8 mouse cellular contexts compared by ENCODE assay signal in the genomic region with DNA sequence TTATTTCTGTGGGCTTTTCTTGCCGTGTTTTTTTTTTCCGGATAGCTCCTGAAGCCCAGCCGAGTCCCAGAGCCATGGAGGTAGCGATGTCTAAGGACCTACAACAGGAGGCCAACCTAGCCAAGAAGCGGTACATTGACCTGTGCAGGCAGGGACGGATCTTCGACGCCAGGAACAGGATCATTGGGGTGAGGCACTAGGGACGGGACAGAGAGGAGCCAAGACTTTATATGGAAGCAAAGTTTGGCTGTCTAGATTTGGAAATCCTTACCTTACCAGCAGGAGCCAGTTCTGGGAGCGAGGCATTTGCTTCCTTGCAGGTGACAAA. TPM values are rescaled to one million over a fixed set of nuclear protein-coding genes. Genes with fewer than 3 reads are reported as not detected.
A peak's percentile ranks its signal among the peaks of the same experiment; 100 is the strongest.
DNase-seq lines count a peak whose midpoint lies in the region; ATAC-seq and TF ChIP-seq lines count a peak whose summit lies in the region.

No protein-coding gene starts in this region.

- no peak overlapping the region for H3K9ac ChIP-seq in liver, embryonic 11.5 days (ENCODE audit: low read depth, low read length)
- peak overlapping the region; percentile 48 for H3K9ac ChIP-seq in forebrain, embryonic 13.5 days
- H3K9ac ChIP-seq in limb, embryonic 11.5 days (ENCODE audit: low read length) = peak overlapping the region; percentile 32; the same call in 1 of the 2 replicates
- no peak overlapping the region for H3K9ac ChIP-seq in neural tube, embryonic 14.5 days (replicated peaks; ENCODE audit: low read depth, low read length)

- H3K4me2 ChIP-seq in liver, embryonic 11.5 days = peak overlapping the region; percentile 56
- H3K4me2 ChIP-seq in forebrain, embryonic 13.5 days = peak overlapping the region; percentile 64
- H3K4me2 ChIP-seq in limb, embryonic 11.5 days (ENCODE audit: low read depth, severe bottlenecking) = peak overlapping the region; percentile 56
- H3K4me2 ChIP-seq in neural tube, embryonic 14.5 days (ENCODE audit: low read depth, low read length) = peak overlapping the region; percentile 65

- no peak for ATAC-seq in liver, embryonic 11.5 days (replicated peaks; ENCODE audit: low FRiP score)
- 0 out of 2 replicates have a peak, but pooled peaks have one; percentile 19 for ATAC-seq in forebrain, embryonic 13.5 days
- ATAC-seq in limb, embryonic 11.5 days (ENCODE audit: insufficient number of reproducible peaks, low FRiP score, low TSS enrichment, low read depth) = peak; percentile 8; the same call in 1 of the 2 replicates
- no peak for ATAC-seq in neural tube, embryonic 14.5 days (ENCODE audit: low read depth)

- no peak overlapping the region for H3K27ac ChIP-seq in liver, embryonic 11.5 days (ENCODE audit: low read depth, low read length)
- H3K27ac ChIP-seq in forebrain, embryonic 13.5 days = no peak overlapping the region
- no peak overlapping the region for H3K27ac ChIP-seq in limb, embryonic 11.5 days (replicated peaks; ENCODE audit: low read depth, low read length)
- H3K27ac ChIP-seq in neural tube, embryonic 14.5 days (ENCODE audit: low read depth, low read length) = no peak overlapping the region
- no peak overlapping the region for H3K27ac ChIP-seq in thymus, adult 2 months (ENCODE audit: control insufficient read depth, insufficient read depth, low read length)

- no peaks in the 10 kb centered on the region for H3K4me1 ChIP-seq in liver, embryonic 11.5 days (replicated peaks; ENCODE audit: control insufficient read depth, insufficient read depth, low read length)
- H3K4me1 ChIP-seq in forebrain, embryonic 13.5 days = peaks cover 9% of the 10 kb centered on the region
- 0 out of 2 replicates have a peak, but pooled peaks cover 7% of the 10 kb centered on the region for H3K4me1 ChIP-seq in limb, embryonic 11.5 days (ENCODE audit: control insufficient read depth, insufficient read depth, low read length)
- no peaks in the 10 kb centered on the region for H3K4me1 ChIP-seq in neural tube, embryonic 14.5 days (ENCODE audit: control insufficient read depth, insufficient read depth, low read length)
- H3K4me1 ChIP-seq in thymus, adult 2 months (replicated peaks; ENCODE audit: control insufficient read depth, insufficient read depth, low read length) = 0 out of 2 replicates have a peak, but pooled peaks cover 3% of the 10 kb centered on the region

- peaks cover 9% of the 10 kb centered on the region for H3K27me3 ChIP-seq in liver, embryonic 11.5 days (replicated peaks; ENCODE audit: control insufficient read depth, insufficient read depth, low read length)
- H3K27me3 ChIP-seq in forebrain, embryonic 13.5 days = no peaks in the 10 kb centered on the region
- H3K27me3 ChIP-seq in limb, embryonic 11.5 days (ENCODE audit: control insufficient read depth, insufficient read depth, low read length) = no peaks in the 10 kb centered on the region
- 0 out of 2 replicates have a peak, but pooled peaks cover 2% of the 10 kb centered on the region for H3K27me3 ChIP-seq in neural tube, embryonic 14.5 days (ENCODE audit: control insufficient read depth, insufficient read depth, low read length)
- no peaks in the 10 kb centered on the region for H3K27me3 ChIP-seq in thymus, adult 2 months (ENCODE audit: control insufficient read depth, insufficient read depth, low read length)

- H3K9me3 ChIP-seq in liver, embryonic 11.5 days (ENCODE audit: control insufficient read depth, low read length) = no peaks in the 10 kb centered on the region
- H3K9me3 ChIP-seq in forebrain, embryonic 13.5 days (replicated peaks) = no peaks in the 10 kb centered on the region
- H3K9me3 ChIP-seq in limb, embryonic 11.5 days (ENCODE audit: control insufficient read depth, low read length) = no peaks in the 10 kb centered on the region
- H3K9me3 ChIP-seq in neural tube, embryonic 14.5 days (ENCODE audit: control insufficient read depth, low read length) = no peaks in the 10 kb centered on the region

- DNase-seq in liver, embryonic 11.5 days (ENCODE audit: low spot score) = no peak
- DNase-seq in liver (no peak), adipocyte (ENCODE audit: low spot score) (no peak)
- no peak for DNase-seq in limb, embryonic 11.5 days (ENCODE audit: low spot score)
- DNase-seq in B cell, adult 2 months = no peak
- no peak for DNase-seq in thymus, adult 2 months

- TF ChIP-seq POLR2A in thymus, adult 2 months (IDR thresholded peaks at IDR 0.05; ENCODE audit: control insufficient read depth, extremely low read depth, insufficient read depth, low read length, poor library complexity) = no peak

- H3K4me3 ChIP-seq in liver, embryonic 11.5 days (ENCODE audit: low read depth, low read length) = peak overlapping the region; percentile 33
- H3K4me3 ChIP-seq in forebrain, embryonic 13.5 days = peak overlapping the region; percentile 34
- peak overlapping the region; percentile 28 for H3K4me3 ChIP-seq in limb, embryonic 11.5 days (ENCODE audit: low read depth, low read length)
- H3K4me3 ChIP-seq in neural tube, embryonic 14.5 days (ENCODE audit: low read depth, low read length) = peak overlapping the region; percentile 34
- H3K4me3 ChIP-seq in thymus, adult 2 months (ENCODE audit: control insufficient read depth, insufficient read depth, low read length) = no peak overlapping the region

- no peaks in the 10 kb centered on the region for H3K36me3 ChIP-seq in liver, embryonic 11.5 days (ENCODE audit: control insufficient read depth, insufficient read depth, low read length)
- H3K36me3 ChIP-seq in forebrain, embryonic 13.5 days (ENCODE audit: poor library complexity, severe bottlenecking) = no peaks in the 10 kb centered on the region
- no peaks in the 10 kb centered on the region for H3K36me3 ChIP-seq in limb, embryonic 11.5 days (ENCODE audit: control insufficient read depth, insufficient read depth, low read length)
- H3K36me3 ChIP-seq in neural tube, embryonic 14.5 days (ENCODE audit: control insufficient read depth, insufficient read depth, low read length) = no peaks in the 10 kb centered on the region
- no peaks in the 10 kb centered on the region for H3K36me3 ChIP-seq in thymus, adult 2 months (ENCODE audit: control insufficient read depth, insufficient read depth, low read length)

- no peak for TF ChIP-seq CTCF in thymus, adult 2 months (IDR thresholded peaks at IDR 0.05; ENCODE audit: borderline replicate concordance, control insufficient read depth, extremely low read depth, insufficient read depth, low read length, poor library complexity)

- 22% methylated on average over 10 of the region's 10 CpGs for WGBS in liver, embryonic 11.5 days
- 20% methylated on average over 10 of the region's 10 CpGs for WGBS in forebrain, embryonic 13.5 days
- WGBS in limb, embryonic 11.5 days = 21% methylated on average over 10 of the region's 10 CpGs
- WGBS in neural tube, embryonic 14.5 days = 20% methylated on average over 10 of the region's 10 CpGs
- WGBS in thymus, adult 2 months = 46% methylated on average over 10 of the region's 10 CpGs

RNA-seq across cellular contexts. Expression of a gene that starts 0.3 kb away (rescaled TPM):
- 0.15 and 0.25 TPM in 2 replicates for polyA plus RNA-seq in liver, embryonic 11.5 days (2014; fragmentation: Nextera tagmentation; extraction: Ambion mirVana)
- 0.65 and 0.78 TPM in 2 replicates for polyA plus RNA-seq in forebrain, embryonic 13.5 days (2015; fragmentation: Nextera tagmentation; extraction: Ambion mirVana)
- 0.95 TPM in 2 replicates for polyA plus RNA-seq in limb, embryonic 11.5 days (2014; fragmentation: Nextera tagmentation; extraction: Ambion mirVana)
- 0.37 and 0.83 TPM in 2 replicates for polyA plus RNA-seq in neural tube, embryonic 14.5 days (2014; fragmentation: Nextera tagmentation; extraction: Ambion mirVana)
- 0.09 and 0.19 TPM in 2 replicates for polyA plus RNA-seq in thymus, adult 2 months (2012; rRNA removed)

RNA-seq across cellular contexts. Expression of a gene that starts 0.4 kb away (rescaled TPM):
- 0.04 and 0.06 TPM in 2 replicates for polyA plus RNA-seq in liver, embryonic 11.5 days (2014; fragmentation: Nextera tagmentation; extraction: Ambion mirVana)
- 0.13 and 0.21 TPM in 2 replicates for polyA plus RNA-seq in forebrain, embryonic 13.5 days (2015; fragmentation: Nextera tagmentation; extraction: Ambion mirVana)
- polyA plus RNA-seq in limb, embryonic 11.5 days (2014; fragmentation: Nextera tagmentation; extraction: Ambion mirVana) = 0.04 and 0.06 TPM in 2 replicates
- 0.08 and 0.35 TPM in 2 replicates for polyA plus RNA-seq in neural tube, embryonic 14.5 days (2014; fragmentation: Nextera tagmentation; extraction: Ambion mirVana)
- polyA plus RNA-seq in thymus, adult 2 months (2012; rRNA removed) = 0.24 TPM in 1 of 2 replicates, not detected in the other

Comparison
In these comparisons a context has a peak if more than half of its experiments do, and no peak if none do; other contexts are left out.
1. ATAC-seq: peak in forebrain, embryonic 13.5 days (single experiment) and limb, embryonic 11.5 days (single experiment); none in liver, embryonic 11.5 days (single experiment) and neural tube, embryonic 14.5 days (single experiment).
2. H3K9ac ChIP-seq: peak in forebrain, embryonic 13.5 days (single experiment) and limb, embryonic 11.5 days (single experiment); none in liver, embryonic 11.5 days (single experiment) and neural tube, embryonic 14.5 days (single experiment).
3. Peak in every context shown above with its lines, with median percentiles within 50 percentile points of each other: H3K4me2 ChIP-seq.